Mouse (Mus musculus) embryonic facial prominence, embryonic 15.5 days (tissue): ENCODE measurements around the gene Abcg5. TPM values are rescaled to one million over a fixed set of nuclear protein-coding genes. Genes with fewer than 3 reads are reported as not detected.

Source experiments
- ATAC-seq: fragments of 200-750 bp; cut with Nextera tagmentation; 2 replicates; pipeline ENCODE4 v1.8.0; 2017; ENCODE audit warnings: low read depth, moderate TSS enrichment; ENCODE audit not compliant: insufficient number of reproducible peaks, low FRiP score, low TSS enrichment
- H3K27ac ChIP-seq: fragments of 300-500 bp; sonication (generic); replicated peaks from 2 replicates; pipeline ENCODE4 v1.5.1; 2015; ENCODE audit warnings: mild to moderate bottlenecking, inconsistent platforms
- H3K27me3 ChIP-seq: fragments of 300-500 bp; sonication (generic); 2 replicates; pipeline ENCODE4 v1.6.1; 2015; ENCODE audit warnings: inconsistent platforms
- H3K36me3 ChIP-seq: fragments of 300-500 bp; sonication (generic); 2 replicates; pipeline ENCODE4 v1.6.1; 2015; ENCODE audit warnings: mild to moderate bottlenecking, inconsistent platforms
- H3K4me1 ChIP-seq: fragments of 300-500 bp; sonication (generic); 2 replicates; pipeline ENCODE4 v1.6.1; 2015; ENCODE audit warnings: inconsistent platforms
- H3K4me2 ChIP-seq: fragments of 300-500 bp; sonication (generic); replicated peaks from 2 replicates; pipeline ENCODE4 v1.6.1; 2015; ENCODE audit warnings: mild to moderate bottlenecking, inconsistent platforms
- H3K4me3 ChIP-seq: fragments of 300-500 bp; sonication (generic); replicated peaks from 2 replicates; pipeline ENCODE4 v1.5.1; 2015; ENCODE audit warnings: mild to moderate bottlenecking, inconsistent platforms
- H3K9ac ChIP-seq: fragments of 300-500 bp; sonication (generic); 2 replicates; pipeline ENCODE4 v1.6.1; 2015; ENCODE audit warnings: inconsistent platforms
- H3K9me3 ChIP-seq: fragments of 300-500 bp; sonication (generic); replicated peaks from 2 replicates; pipeline ENCODE4 v1.6.1; 2016; ENCODE audit warnings: inconsistent platforms
- WGBS: fragments of 180-500 bp; shearing (Covaris S2); methylation state at CpG from one replicate; pipeline ENCODE4 v1.1.7; 2015; 5-methylcytosine and 5-hydroxymethylcytosine counted together
- polyA plus RNA-seq: library from polyadenylated mRNA; unstranded; fragments of >200 nt; fragmentation: Nextera tagmentation; extraction: Ambion mirVana; gene quantifications from 2 replicates; pipeline ENCODE4 v1.2.1, GENCODE M21; 2015

Gene Abcg5
- 2.2 and 2.8 TPM in 2 replicates for polyA plus RNA-seq

GRCm38 (mm10) chr17:84682734-84683717 is at the start of gene Abcg5:
Gene Abcg5 (minus strand): TSS chr17:84683011.
- Histone ChIP-seq H3K4me2 (no peak within 1 kb of the TSS), H3K27ac (no peak within 1 kb of the TSS)
- ATAC-seq, result 0 out of 2 replicates have a peak, but pooled peaks have one; percentile 43

DNA sequence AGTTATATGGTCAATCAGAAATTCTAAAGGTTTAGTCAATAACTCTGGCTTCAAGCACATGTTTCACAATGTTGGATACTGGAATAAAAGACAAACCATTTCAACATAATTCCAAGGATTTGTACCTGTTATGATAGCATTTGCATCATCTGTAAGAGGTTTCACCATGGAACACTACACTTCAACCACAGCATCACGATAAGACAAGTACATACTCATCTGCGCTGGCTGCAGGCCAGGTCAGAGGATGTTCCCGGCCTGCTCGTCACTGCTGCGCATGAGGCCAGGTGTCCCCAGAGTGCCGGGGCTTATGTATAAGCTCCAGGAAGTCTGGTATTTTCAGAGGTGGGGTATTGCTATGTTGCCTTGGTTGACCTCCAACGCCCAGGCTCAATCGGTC is 49.8 kb upstream of the Abcg5 start:
- Histone ChIP-seq H3K36me3 (peaks cover 25% of the 10 kb centered on the region), H3K27me3 (no peaks in the 10 kb centered on the region), H3K9me3 (no peaks in the 10 kb centered on the region), H3K4me2 (no peak overlapping the region), H3K27ac (no peak overlapping the region), H3K4me3 (no peak overlapping the region), H3K4me1 (peaks cover 3% of the 10 kb centered on the region; the same call in 1 of the 2 replicates), H3K9ac (no peak overlapping the region)
- no peak for ATAC-seq
- 80% methylated on average over 8 of the region's 8 CpGs for WGBS

More at GRCm38 (mm10) chr17:84682734-84683717, at the start of gene Abcg5:
- H3K4me1 ChIP-seq, result peaks cover 12% of the 10 kb centered on the region; the same call in 1 of the 2 replicates
- H3K4me3 ChIP-seq, result no peak within 1 kb of the TSS
- H3K9me3 ChIP-seq, result no peaks in the 10 kb centered on the region
- H3K36me3 ChIP-seq, result no peaks in the 10 kb centered on the region
- 79% methylated on average over 18 of the region's 18 CpGs for WGBS
- H3K9ac ChIP-seq, result no peak within 1 kb of the TSS
- H3K27me3 ChIP-seq, result no peaks in the 10 kb centered on the region

GRCm38 (mm10) chr17:84731361-84731760 is 48.5 kb upstream of the Abcg5 start:
- no peak for ATAC-seq
- Histone ChIP-seq H3K9ac (no peak overlapping the region), H3K4me1 (no peaks in the 10 kb centered on the region), H3K27me3 (no peaks in the 10 kb centered on the region), H3K9me3 (no peaks in the 10 kb centered on the region), H3K36me3 (peaks cover 31% of the 10 kb centered on the region), H3K27ac (no peak overlapping the region), H3K4me3 (no peak overlapping the region), H3K4me2 (no peak overlapping the region)
- 90% methylated on average over 12 of the region's 12 CpGs for WGBS

GRCm38 (mm10) chr17:84729140-84729539 is 46.3 kb upstream of the Abcg5 start:
- no peaks in the 10 kb centered on the region for H3K4me1 ChIP-seq
- H3K36me3 ChIP-seq, result peaks cover 47% of the 10 kb centered on the region
- H3K9me3 ChIP-seq, result no peaks in the 10 kb centered on the region
- H3K27ac ChIP-seq, result no peak overlapping the region
- no peak overlapping the region for H3K4me3 ChIP-seq
- ATAC-seq, result no peak
- no peak overlapping the region for H3K4me2 ChIP-seq
- no peak overlapping the region for H3K9ac ChIP-seq
- WGBS, result 94% methylated on average over 5 of the region's 5 CpGs
- H3K27me3 ChIP-seq, result no peaks in the 10 kb centered on the region

DNA sequence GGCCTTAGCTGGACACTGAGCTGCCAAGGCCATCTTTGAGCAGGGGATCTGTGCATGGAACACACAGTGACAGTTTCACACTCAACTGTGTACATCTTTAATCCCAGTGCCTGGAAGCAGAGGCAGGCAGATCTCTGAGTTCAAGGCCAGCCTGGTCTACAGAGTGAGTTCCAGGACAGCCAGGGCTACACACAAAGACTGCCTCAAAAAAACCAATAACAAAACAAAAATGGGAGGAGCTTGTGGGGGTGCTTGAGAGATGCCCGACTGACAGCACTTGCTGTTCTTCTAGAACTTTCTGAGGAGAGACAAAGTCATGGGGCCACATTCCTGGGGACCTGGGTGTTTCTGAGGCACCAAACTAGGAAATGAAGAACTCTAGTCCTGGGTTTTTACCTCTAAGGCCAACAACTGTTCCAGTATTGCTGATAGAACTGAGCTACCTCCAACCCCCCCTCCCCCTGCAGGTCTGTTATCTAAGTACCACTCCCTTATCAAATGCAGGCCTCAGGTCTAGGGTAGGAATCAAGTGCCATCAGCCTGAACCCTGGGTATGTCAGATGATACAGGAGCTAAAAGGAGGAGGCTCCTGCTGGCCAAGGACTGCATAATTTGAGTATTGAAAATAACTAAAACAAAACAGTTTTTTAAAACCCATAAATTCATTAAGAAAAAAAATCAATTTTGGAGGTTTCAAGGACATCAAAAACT is 45.5 kb upstream of the Abcg5 start:
- H3K9me3 ChIP-seq, result no peaks in the 10 kb centered on the region
- H3K27me3 ChIP-seq, result no peaks in the 10 kb centered on the region
- no peak overlapping the region for H3K27ac ChIP-seq
- WGBS, result 72% methylated on average over 1 of the region's 1 CpGs
- H3K4me2 ChIP-seq, result no peak overlapping the region
- no peaks in the 10 kb centered on the region for H3K4me1 ChIP-seq
- H3K4me3 ChIP-seq, result no peak overlapping the region
- ATAC-seq, result no peak
- H3K9ac ChIP-seq, result no peak overlapping the region
- peaks cover 47% of the 10 kb centered on the region for H3K36me3 ChIP-seq

GRCm38 (mm10) chr17:84725163-84725562 is 42.4 kb upstream of the Abcg5 start:
- H3K36me3 ChIP-seq, result peaks cover 50% of the 10 kb centered on the region
- H3K4me3 ChIP-seq, result no peak overlapping the region
- H3K27me3 ChIP-seq, result no peaks in the 10 kb centered on the region
- no peak overlapping the region for H3K4me2 ChIP-seq
- H3K27ac ChIP-seq, result no peak overlapping the region
- no peaks in the 10 kb centered on the region for H3K4me1 ChIP-seq
- peak; percentile 24; the same call in 1 of the 2 replicates for ATAC-seq
- H3K9me3 ChIP-seq, result no peaks in the 10 kb centered on the region
- H3K9ac ChIP-seq, result no peak overlapping the region
- 94% methylated on average over 3 of the region's 3 CpGs for whole genome bisulfite sequencing

DNA sequence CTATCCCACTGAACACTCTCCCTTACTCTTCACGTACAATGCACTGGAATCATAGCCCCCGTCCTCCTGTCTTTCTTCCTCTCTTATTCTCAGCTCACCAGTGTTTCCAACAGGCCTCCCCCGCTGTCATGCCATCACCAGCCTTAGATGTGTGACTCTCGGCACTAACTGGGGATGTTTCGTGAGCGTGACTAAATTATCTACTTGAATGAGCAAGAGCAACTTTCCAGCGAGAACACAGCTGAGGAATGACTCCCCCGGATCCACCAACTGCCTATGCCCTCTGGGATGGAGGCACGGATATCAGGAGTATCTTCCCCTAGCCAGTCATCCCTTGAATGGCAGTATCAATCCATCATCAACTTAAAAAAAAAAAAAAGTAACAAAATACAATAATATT is 41.2 kb upstream of the Abcg5 start:
- Histone ChIP-seq H3K9me3 (no peaks in the 10 kb centered on the region), H3K4me2 (no peak overlapping the region), H3K4me3 (no peak overlapping the region), H3K36me3 (peaks cover 44% of the 10 kb centered on the region), H3K27me3 (no peaks in the 10 kb centered on the region), H3K4me1 (no peaks in the 10 kb centered on the region), H3K9ac (no peak overlapping the region), H3K27ac (no peak overlapping the region)
- no peak for ATAC-seq
- 83% methylated on average over 9 of the region's 9 CpGs for WGBS

DNA sequence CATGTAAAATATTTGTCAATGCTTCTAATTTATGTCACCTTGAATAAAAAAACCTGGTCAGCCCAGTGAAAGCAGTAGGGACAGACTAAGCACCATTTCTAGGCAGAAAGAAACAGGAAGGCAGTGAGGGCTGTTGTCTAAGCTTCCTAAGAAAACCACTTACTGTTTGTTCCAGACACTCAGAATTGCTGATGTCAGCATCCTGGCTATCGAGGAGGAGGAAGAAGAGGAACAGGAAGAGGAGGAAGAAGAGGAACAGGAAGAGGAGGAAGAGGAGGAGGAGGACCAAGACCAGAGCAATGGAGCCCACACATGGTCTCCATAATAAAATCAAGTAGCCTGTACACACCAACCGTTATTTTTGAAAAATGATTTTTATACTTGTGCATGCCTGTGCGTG is 36.3 kb upstream of the Abcg5 start:
- Histone ChIP-seq H3K4me1 (peaks cover 3% of the 10 kb centered on the region; the same call in 1 of the 2 replicates), H3K27ac (no peak overlapping the region), H3K4me2 (no peak overlapping the region), H3K9ac (no peak overlapping the region), H3K36me3 (peaks cover 17% of the 10 kb centered on the region), H3K27me3 (no peaks in the 10 kb centered on the region), H3K9me3 (no peaks in the 10 kb centered on the region), H3K4me3 (no peak overlapping the region)
- ATAC-seq, result no peak
- 74% methylated on average over 3 of the region's 3 CpGs for WGBS

GRCm38 (mm10) chr17:84717416-84717815 is 34.6 kb upstream of the Abcg5 start:
- no peak for ATAC-seq
- H3K4me2 ChIP-seq, result no peak overlapping the region
- no peaks in the 10 kb centered on the region for H3K27me3 ChIP-seq
- H3K4me3 ChIP-seq, result no peak overlapping the region
- no peak overlapping the region for H3K9ac ChIP-seq
- no peaks in the 10 kb centered on the region for H3K9me3 ChIP-seq
- WGBS, result 40% methylated on average over 5 of the region's 5 CpGs
- no peak overlapping the region for H3K27ac ChIP-seq
- peaks cover 3% of the 10 kb centered on the region; the same call in 1 of the 2 replicates for H3K4me1 ChIP-seq
- peaks cover 19% of the 10 kb centered on the region for H3K36me3 ChIP-seq

- Histone ChIP-seq H3K4me3 (no peak overlapping the region), H3K4me1 (peaks cover 3% of the 10 kb centered on the region; the same call in 1 of the 2 replicates), H3K4me2 (no peak overlapping the region), H3K27ac (no peak overlapping the region), H3K9me3 (no peaks in the 10 kb centered on the region), H3K9ac (no peak overlapping the region), H3K27me3 (no peaks in the 10 kb centered on the region), H3K36me3 (peaks cover 14% of the 10 kb centered on the region)
- WGBS, result 62% methylated on average over 16 of the region's 16 CpGs
- no peak for ATAC-seq
Observed at GRCm38 (mm10) chr17:84716252-84716872, 33.6 kb upstream of the Abcg5 start.

- no peak overlapping the region for H3K9ac ChIP-seq
- H3K4me2 ChIP-seq, result no peak overlapping the region
- no peaks in the 10 kb centered on the region for H3K27me3 ChIP-seq
- no peak overlapping the region for H3K4me3 ChIP-seq
- WGBS, result 54% methylated on average over 4 of the region's 4 CpGs
- H3K36me3 ChIP-seq, result peaks cover 14% of the 10 kb centered on the region
- no peak overlapping the region for H3K27ac ChIP-seq
- no peak for ATAC-seq
- H3K4me1 ChIP-seq, result peaks cover 4% of the 10 kb centered on the region; the same call in 1 of the 2 replicates
- H3K9me3 ChIP-seq, result no peaks in the 10 kb centered on the region
Observed at GRCm38 (mm10) chr17:84714930-84715329, 32.1 kb upstream of the Abcg5 start.
